Comparison of ENCODE assay signal across 8 mouse cellular contexts in genomic region chr19:5425906-5426565, GRCm38 (mm10). TPM values are rescaled to one million over a fixed set of nuclear protein-coding genes. Genes with fewer than 3 reads are reported as not detected.
DNase-seq lines count a peak whose midpoint lies in the region; ATAC-seq and TF ChIP-seq lines count a peak whose summit lies in the region.

No protein-coding gene starts in this region.

- no peak for TF ChIP-seq EP300 in heart, adult 2 months (IDR thresholded peaks at IDR 0.05; ENCODE audit: insufficient read depth, low read depth, low read length)

- no peak for TF ChIP-seq CTCF in heart, adult 2 months (IDR thresholded peaks at IDR 0.05)

- peak overlapping the region; percentile 91 for H3K4me2 ChIP-seq in stomach, embryonic 14.5 days (replicated peaks; ENCODE audit: low read depth, low read length)

- no peak for TF ChIP-seq POLR2A in heart, adult 2 months (IDR thresholded peaks at IDR 0.05; ENCODE audit: insufficient read depth, low read depth, low read length)

- 83% methylated on average over 18 of the region's 18 CpGs for WGBS in heart, adult 2 months
- WGBS in limb, embryonic 10.5 days = 92% methylated on average over 18 of the region's 18 CpGs
- WGBS in stomach, embryonic 14.5 days = 87% methylated on average over 18 of the region's 18 CpGs

- peak overlapping the region; percentile 96 for H3K9ac ChIP-seq in heart, adult 2 months (ENCODE audit: low read depth, low read length)
- peak overlapping the region; percentile 92 for H3K9ac ChIP-seq in stomach, embryonic 14.5 days (replicated peaks; ENCODE audit: low read depth, low read length)

- peaks cover 6% of the 10 kb centered on the region; the same call in 1 of the 2 replicates for H3K79me2 ChIP-seq in heart, adult 2 months (replicated peaks; ENCODE audit: control insufficient read depth, insufficient read depth, low read length)

- H3K27me3 ChIP-seq in heart, adult 2 months (ENCODE audit: control insufficient read depth, insufficient read depth, low read length) = no peaks in the 10 kb centered on the region
- H3K27me3 ChIP-seq in limb, embryonic 10.5 days (ENCODE audit: low read depth, poor library complexity, severe bottlenecking) = no peaks in the 10 kb centered on the region
- H3K27me3 ChIP-seq in stomach, embryonic 14.5 days (ENCODE audit: control insufficient read depth, insufficient read depth, low read length) = no peaks in the 10 kb centered on the region

- intact Hi-C loops in heart, adult 2 months (cut with DNase I) = loop anchor here (1.0 to 2.0 kb wide), 2 partner anchors 37 to 62 kb away; partner anchors contain the start of genes Mus81 and Sart1
- intact Hi-C loops in heart, postnatal 36 days (cut with DNase I) = loop anchor here (2.0 to 5.0 kb wide), 2 partner anchors 59 to 89 kb away; partner anchors contain the start of genes Banf1, Catsper1 and Eif1ad

- H3K9me3 ChIP-seq in limb, embryonic 10.5 days (replicated peaks) = no peaks in the 10 kb centered on the region
- no peaks in the 10 kb centered on the region for H3K9me3 ChIP-seq in stomach, embryonic 14.5 days (ENCODE audit: control insufficient read depth, low read depth, low read length)

- H3K4me3 ChIP-seq in heart, adult 2 months = peak overlapping the region; percentile 95
- peak overlapping the region; percentile 90 for H3K4me3 ChIP-seq in limb, embryonic 10.5 days
- H3K4me3 ChIP-seq in stomach, embryonic 14.5 days (ENCODE audit: low read depth, low read length) = peak overlapping the region; percentile 69

- DNase-seq in heart, adult 2 months = peak in 1 of 2 experiments; percentile 26
- no peak for DNase-seq in heart, postnatal 36 days
- DNase-seq in thymus, postnatal 25 days = peak; percentile 17
- DNase-seq in thymus, postnatal 0 days (ENCODE audit: low spot score) = no peak
- no peak for DNase-seq in limb, embryonic 10.5 days (ENCODE audit: low spot score)
- DNase-seq in gastrocnemius, postnatal 4 days (ENCODE audit: low spot score in 2 of 2) = no peak
- no peak for DNase-seq in MN1 (ENCODE audit: low spot score)

- peaks cover 2% of the 10 kb centered on the region for H3K36me3 ChIP-seq in heart, adult 2 months (ENCODE audit: control insufficient read depth, insufficient read depth, low read length)
- H3K36me3 ChIP-seq in limb, embryonic 10.5 days = peaks cover 54% of the 10 kb centered on the region
- H3K36me3 ChIP-seq in stomach, embryonic 14.5 days (ENCODE audit: control insufficient read depth, insufficient read depth, low read length) = peaks cover 20% of the 10 kb centered on the region

- H3K27ac ChIP-seq in heart, adult 2 months = peak overlapping the region; percentile 97
- H3K27ac ChIP-seq in limb, embryonic 10.5 days = peak overlapping the region; percentile 97
- peak overlapping the region; percentile 78; the same call in 1 of the 2 replicates for H3K27ac ChIP-seq in stomach, embryonic 14.5 days (ENCODE audit: low read length)

- peaks cover 15% of the 10 kb centered on the region for H3K4me1 ChIP-seq in heart, adult 2 months (ENCODE audit: control insufficient read depth, insufficient read depth, low read length)
- peaks cover 39% of the 10 kb centered on the region for H3K4me1 ChIP-seq in limb, embryonic 10.5 days
- H3K4me1 ChIP-seq in stomach, embryonic 14.5 days (ENCODE audit: control insufficient read depth, insufficient read depth, low read length) = peaks cover 21% of the 10 kb centered on the region

- no peak for ATAC-seq in stomach, embryonic 14.5 days (ENCODE audit: insufficient number of reproducible peaks, insufficient read depth, low FRiP score, low read depth)

RNA-seq across cellular contexts. Expression of gene AI837181, which starts 1.1 kb away (rescaled TPM):
- total RNA-seq in heart, adult 2 months (2021) = 10 to 100 TPM; 32.9 TPM
- polyA plus RNA-seq in heart, adult 2 months (2012; rRNA removed) = 55.4 and 59.5 TPM in 2 replicates
- 10 to 100 TPM; 33.3 to 38.1 TPM for total RNA-seq in heart, postnatal 36 days (2021)
- polyA plus RNA-seq in thymus, postnatal 0 days (2015; fragmentation: Nextera tagmentation; extraction: Ambion mirVana) = 51.5 and 54.4 TPM in 2 replicates
- polyA plus RNA-seq in limb, embryonic 10.5 days (2016; fragmentation: Nextera tagmentation; extraction: Ambion mirVana) = 59.7 and 68.8 TPM in 2 replicates
- 35.8 and 39.2 TPM in 2 replicates for polyA plus RNA-seq in stomach, embryonic 14.5 days (2014; fragmentation: Nextera tagmentation; extraction: Ambion mirVana)
- total RNA-seq in gastrocnemius, postnatal 4 days (2021) = 10 to 100 TPM; 52.0 to 55.7 TPM

RNA-seq across cellular contexts. Expression of gene Drap1, which starts 1.3 kb away (rescaled TPM):
- 100 to 1,000 TPM; 278 to 344 TPM for total RNA-seq in heart, adult 2 months (2021)
- polyA plus RNA-seq in heart, adult 2 months (2012; rRNA removed) = 175 and 189 TPM in 2 replicates
- total RNA-seq in heart, postnatal 36 days (2021) = 100 to 1,000 TPM; 297 to 319 TPM
- 217 and 222 TPM in 2 replicates for polyA plus RNA-seq in thymus, postnatal 0 days (2015; fragmentation: Nextera tagmentation; extraction: Ambion mirVana)
- 224 and 246 TPM in 2 replicates for polyA plus RNA-seq in limb, embryonic 10.5 days (2016; fragmentation: Nextera tagmentation; extraction: Ambion mirVana)
- polyA plus RNA-seq in stomach, embryonic 14.5 days (2014; fragmentation: Nextera tagmentation; extraction: Ambion mirVana) = 191 and 198 TPM in 2 replicates
- total RNA-seq in gastrocnemius, postnatal 4 days (2021) = 100 to 1,000 TPM; 344 to 358 TPM

RNA-seq across cellular contexts. Expression of gene Fosl1, which starts 21.3 kb away (rescaled TPM):
- total RNA-seq in heart, adult 2 months (2021) = not detected
- polyA plus RNA-seq in heart, adult 2 months (2012; rRNA removed) = 0.12 TPM in 1 of 2 replicates, not detected in the other
- not detected for total RNA-seq in heart, postnatal 36 days (2021)
- polyA plus RNA-seq in thymus, postnatal 0 days (2015; fragmentation: Nextera tagmentation; extraction: Ambion mirVana) = 0.47 TPM in 1 of 2 replicates, not detected in the other
- polyA plus RNA-seq in limb, embryonic 10.5 days (2016; fragmentation: Nextera tagmentation; extraction: Ambion mirVana) = not detected in 2 replicates
- polyA plus RNA-seq in stomach, embryonic 14.5 days (2014; fragmentation: Nextera tagmentation; extraction: Ambion mirVana) = not detected in 2 replicates
- total RNA-seq in gastrocnemius, postnatal 4 days (2021) = not detected

RNA-seq across cellular contexts. Expression of gene Tsga10ip, which starts 23.7 kb away (rescaled TPM):
- under 1 TPM; 0.39 to 0.52 TPM for total RNA-seq in heart, adult 2 months (2021)
- 0.08 TPM in 1 of 2 replicates, not detected in the other for polyA plus RNA-seq in heart, adult 2 months (2012; rRNA removed)
- total RNA-seq in heart, postnatal 36 days (2021) = 1 to 10 TPM in 1 of 2 experiments, under 1 TPM in 1; 0.17 to 2.8 TPM
- 1.9 TPM in 2 replicates for polyA plus RNA-seq in thymus, postnatal 0 days (2015; fragmentation: Nextera tagmentation; extraction: Ambion mirVana)
- not detected in 2 replicates for polyA plus RNA-seq in limb, embryonic 10.5 days (2016; fragmentation: Nextera tagmentation; extraction: Ambion mirVana)
- polyA plus RNA-seq in stomach, embryonic 14.5 days (2014; fragmentation: Nextera tagmentation; extraction: Ambion mirVana) = 2.0 TPM in 1 of 2 replicates, not detected in the other
- total RNA-seq in gastrocnemius, postnatal 4 days (2021) = not detected

RNA-seq across cellular contexts. Expression of gene Ccdc85b, which starts 31.7 kb away (rescaled TPM):
- 1 to 10 TPM; 6.3 to 9.7 TPM for total RNA-seq in heart, adult 2 months (2021)
- 5.9 and 6.1 TPM in 2 replicates for polyA plus RNA-seq in heart, adult 2 months (2012; rRNA removed)
- total RNA-seq in heart, postnatal 36 days (2021) = 10 to 100 TPM in 1 of 2 experiments, 1 to 10 TPM in 1; 9.5 to 11.0 TPM
- 7.3 and 8.2 TPM in 2 replicates for polyA plus RNA-seq in thymus, postnatal 0 days (2015; fragmentation: Nextera tagmentation; extraction: Ambion mirVana)
- polyA plus RNA-seq in limb, embryonic 10.5 days (2016; fragmentation: Nextera tagmentation; extraction: Ambion mirVana) = 8.9 and 9.7 TPM in 2 replicates
- 6.8 and 7.8 TPM in 2 replicates for polyA plus RNA-seq in stomach, embryonic 14.5 days (2014; fragmentation: Nextera tagmentation; extraction: Ambion mirVana)
- total RNA-seq in gastrocnemius, postnatal 4 days (2021) = 1 to 10 TPM; 8.0 to 8.4 TPM
